Mouse (Mus musculus) MEL (cell line): ENCODE data around the gene Stk38l.
A peak's percentile ranks its signal among the peaks of the same experiment; 100 is the strongest.

Source experiments
- CTCF ChIP-seq, 3 experiments: IDR thresholded peaks in 2 of 3; conservative IDR thresholded peaks in 1 of 3; 2 replicates each; pipeline ENCODE4 v1.5.1; 2011 to 2012; ENCODE audit warnings: low read length in 3 of 3, low read depth in 2 of 3, mild to moderate bottlenecking in 2 of 3, improper control_type of control experiment in 1 of 3, inconsistent platforms in 1 of 3, mixed read lengths in 1 of 3, moderate library complexity in 1 of 3; ENCODE audit not compliant: control insufficient read depth in 1 of 3, insufficient read depth in 1 of 3, poor library complexity in 1 of 3, severe bottlenecking in 1 of 3
- MAX ChIP-seq: IDR thresholded peaks from 2 replicates; pipeline ENCODE4 v1.6.1; 2011; ENCODE audit warnings: low read length, improper control_type of control experiment
- RCOR1 ChIP-seq: IDR thresholded peaks from 2 replicates; pipeline ENCODE4 v1.6.1; 2012; ENCODE audit warnings: low read depth, mild to moderate bottlenecking, inconsistent platforms, low read length, improper control_type of control experiment
- TBP ChIP-seq: IDR thresholded peaks from 2 replicates; pipeline ENCODE4 v1.8.0; 2011; ENCODE audit warnings: low read depth, low read length, improper control_type of control experiment
- TCF12 ChIP-seq: IDR thresholded peaks from 2 replicates; pipeline ENCODE4 v1.6.1; 2014; ENCODE audit warnings: low read depth, mild to moderate bottlenecking, inconsistent platforms, low read length, improper control_type of control experiment, moderate library complexity
- ZKSCAN1 ChIP-seq: IDR thresholded peaks from 2 replicates; pipeline ENCODE4 v1.6.1; 2012; ENCODE audit warnings: low read depth, mild to moderate bottlenecking, inconsistent platforms, low read length, improper control_type of control experiment, moderate library complexity
- ZMIZ1 ChIP-seq: IDR thresholded peaks from 2 replicates; pipeline ENCODE4 v1.6.1; 2012; ENCODE audit warnings: low read depth, mild to moderate bottlenecking, inconsistent platforms, low read length, improper control_type of control experiment, moderate library complexity
- ZNF384 ChIP-seq: IDR thresholded peaks from 2 replicates; pipeline ENCODE4 v1.6.1; 2012; ENCODE audit warnings: low read depth, mild to moderate bottlenecking, inconsistent platforms, low read length, improper control_type of control experiment

GRCm38 (mm10) chr6:146755136-146755535 is 30.3 kb downstream of the Stk38l start:
- TF ChIP-seq CTCF (IDR thresholded peaks at IDR 0.05 in 2 of 3, conservative IDR thresholded peaks at IDR 0.05 in 1 of 3; ENCODE audit: control insufficient read depth in 1 of 3, insufficient read depth in 1 of 3, low read depth in 2 of 3, low read length in 3 of 3, poor library complexity in 1 of 3, severe bottlenecking in 1 of 3) (no peak), RCOR1 (0 out of 2 replicates have a peak, but pooled peaks have one; percentile 11), TBP (no peak), ZKSCAN1 (no peak), ZMIZ1 (no peak), ZNF384 (no peak), MAX (no peak), TCF12 (peak; percentile 85)
